Mouse (Mus musculus) T-helper 17 cell (primary cell): Measurements from ENCODE around the gene Ints7.

Experiments used
- in situ Hi-C, 2 experiments: fragments of 300-600 bp; cut with MboI, MseI; formaldehyde crosslinking; loops; 1 replicate in 1 of 2; 2 replicates in 1 of 2; pipeline ENCODE4 v1.15.1; 2025; ENCODE audit warnings: high pct_unique_total_duplicates in 2 of 2

Gene Ints7

GRCm38 (mm10) chr1:191668030-191668429 lies 92.6 kb downstream of the Ints7 start:
- in situ Hi-C loops = no loop called here
